In genomic region chr4:143112985-143113384, GRCm38 (mm10) we compare ENCODE assay signal across 8 mouse cellular contexts.
DNase-seq lines count a peak whose midpoint lies in the region; ATAC-seq and TF ChIP-seq lines count a peak whose summit lies in the region.

No protein-coding gene starts in this region.

- 30% methylated on average over 6 of the region's 6 CpGs for WGBS in forebrain, postnatal 0 days
- WGBS in forebrain, embryonic 13.5 days: 37% methylated on average over 6 of the region's 6 CpGs
- 34% methylated on average over 6 of the region's 6 CpGs for WGBS in bone marrow, adult 2 months
- WGBS in embryonic facial prominence, embryonic 11.5 days: 36% methylated on average over 6 of the region's 6 CpGs
- 41% methylated on average over 6 of the region's 6 CpGs for WGBS in kidney, postnatal 0 days

- peak; percentile 52 for DNase-seq in forebrain, postnatal 0 days
- peak; percentile 52 for DNase-seq in CD4-positive helper T cell, adult 2 months (ENCODE audit: low read depth, low spot score)
- peak; percentile 73 for DNase-seq in embryonic facial prominence, embryonic 11.5 days (ENCODE audit: low spot score)
- DNase-seq in kidney, postnatal 0 days (ENCODE audit: low spot score): peak; percentile 73
- DNase-seq in lung, postnatal 4 days: peak; percentile 65 to 82
- peak; percentile 45 to 72 for DNase-seq in spleen, postnatal 10 days (ENCODE audit: low spot score in 2 of 2)

- peak; percentile 73 for TF ChIP-seq CTCF in forebrain, postnatal 0 days (IDR thresholded peaks at IDR 0.05; ENCODE audit: low read depth)
- peak; percentile 71 for TF ChIP-seq CTCF in bone marrow, adult 2 months (IDR thresholded peaks at IDR 0.05; ENCODE audit: control insufficient read depth, insufficient read depth, low read length)
- peak; percentile 83 for TF ChIP-seq CTCF in kidney, postnatal 0 days (IDR thresholded peaks at IDR 0.05; ENCODE audit: low read depth)

- ATAC-seq in forebrain, postnatal 0 days: peak; percentile 61
- ATAC-seq in forebrain, embryonic 13.5 days: no peak
- no peak for ATAC-seq in embryonic facial prominence, embryonic 11.5 days (replicated peaks; ENCODE audit: insufficient number of reproducible peaks, low FRiP score, low TSS enrichment, low read depth)
- no peak for ATAC-seq in kidney, postnatal 0 days (replicated peaks; ENCODE audit: low FRiP score, low read depth)

- H3K4me2 ChIP-seq in forebrain, postnatal 0 days (ENCODE audit: low read depth): no peak overlapping the region
- no peak overlapping the region for H3K4me2 ChIP-seq in forebrain, embryonic 13.5 days
- H3K4me2 ChIP-seq in embryonic facial prominence, embryonic 11.5 days (ENCODE audit: low read depth, low read length): no peak overlapping the region
- H3K4me2 ChIP-seq in kidney, postnatal 0 days (ENCODE audit: low read length): no peak overlapping the region

- no peaks in the 10 kb centered on the region for H3K27me3 ChIP-seq in forebrain, postnatal 0 days (ENCODE audit: insufficient read depth, low read length)
- H3K27me3 ChIP-seq in forebrain, embryonic 13.5 days: no peaks in the 10 kb centered on the region
- H3K27me3 ChIP-seq in embryonic facial prominence, embryonic 11.5 days (ENCODE audit: control insufficient read depth, insufficient read depth, low read length): no peaks in the 10 kb centered on the region
- no peaks in the 10 kb centered on the region for H3K27me3 ChIP-seq in kidney, postnatal 0 days (ENCODE audit: insufficient read depth, low read length)

- peaks cover 22% of the 10 kb centered on the region for H3K36me3 ChIP-seq in forebrain, postnatal 0 days (ENCODE audit: insufficient read depth)
- peaks cover 37% of the 10 kb centered on the region for H3K36me3 ChIP-seq in forebrain, embryonic 13.5 days (ENCODE audit: poor library complexity, severe bottlenecking)
- H3K36me3 ChIP-seq in embryonic facial prominence, embryonic 11.5 days (replicated peaks; ENCODE audit: control insufficient read depth, insufficient read depth, low read depth, low read length): no peaks in the 10 kb centered on the region; the same call in 1 of the 2 replicates
- H3K36me3 ChIP-seq in kidney, postnatal 0 days (ENCODE audit: insufficient read depth, low read length): peaks cover 20% of the 10 kb centered on the region

- no peak for TF ChIP-seq POLR2A in bone marrow, adult 2 months (IDR thresholded peaks at IDR 0.05; ENCODE audit: borderline replicate concordance, control insufficient read depth, low read depth, low read length)

- no peak overlapping the region for H3K27ac ChIP-seq in forebrain, postnatal 0 days (ENCODE audit: low read depth, low read length)
- H3K27ac ChIP-seq in forebrain, embryonic 13.5 days: no peak overlapping the region
- H3K27ac ChIP-seq in bone marrow, adult 2 months (ENCODE audit: control insufficient read depth, insufficient read depth, low read depth, low read length, poor library complexity): peak overlapping the region; percentile 39
- H3K27ac ChIP-seq in embryonic facial prominence, embryonic 11.5 days (replicated peaks; ENCODE audit: low read depth, low read length): no peak overlapping the region
- H3K27ac ChIP-seq in kidney, postnatal 0 days: no peak overlapping the region

- H3K9ac ChIP-seq in forebrain, postnatal 0 days: no peak overlapping the region
- H3K9ac ChIP-seq in forebrain, embryonic 13.5 days: no peak overlapping the region
- no peak overlapping the region for H3K9ac ChIP-seq in embryonic facial prominence, embryonic 11.5 days (replicated peaks; ENCODE audit: low read length)
- H3K9ac ChIP-seq in kidney, postnatal 0 days (ENCODE audit: low read depth, low read length): no peak overlapping the region

- H3K4me3 ChIP-seq in forebrain, postnatal 0 days (ENCODE audit: low read depth, low read length): no peak overlapping the region
- H3K4me3 ChIP-seq in forebrain, embryonic 13.5 days: no peak overlapping the region
- H3K4me3 ChIP-seq in bone marrow, adult 2 months (replicated peaks; ENCODE audit: control insufficient read depth, low read depth, low read length): no peak overlapping the region
- H3K4me3 ChIP-seq in embryonic facial prominence, embryonic 11.5 days (ENCODE audit: low read depth, low read length): no peak overlapping the region
- no peak overlapping the region for H3K4me3 ChIP-seq in kidney, postnatal 0 days (replicated peaks; ENCODE audit: low read depth, low read length)

- no peaks in the 10 kb centered on the region for H3K4me1 ChIP-seq in forebrain, postnatal 0 days (ENCODE audit: insufficient read depth)
- H3K4me1 ChIP-seq in forebrain, embryonic 13.5 days: peaks cover 18% of the 10 kb centered on the region
- peaks cover 11% of the 10 kb centered on the region for H3K4me1 ChIP-seq in bone marrow, adult 2 months (ENCODE audit: control insufficient read depth, insufficient read depth, low read length)
- H3K4me1 ChIP-seq in embryonic facial prominence, embryonic 11.5 days (ENCODE audit: control insufficient read depth, insufficient read depth, low read length): no peaks in the 10 kb centered on the region
- H3K4me1 ChIP-seq in kidney, postnatal 0 days (replicated peaks; ENCODE audit: insufficient read depth, low read length): 0 out of 2 replicates have a peak, but pooled peaks cover 1% of the 10 kb centered on the region

- H3K9me3 ChIP-seq in forebrain, postnatal 0 days (ENCODE audit: low read length): no peaks in the 10 kb centered on the region
- no peaks in the 10 kb centered on the region for H3K9me3 ChIP-seq in forebrain, embryonic 13.5 days (replicated peaks)
- no peaks in the 10 kb centered on the region for H3K9me3 ChIP-seq in embryonic facial prominence, embryonic 11.5 days (replicated peaks; ENCODE audit: control insufficient read depth, low read length)
- no peaks in the 10 kb centered on the region for H3K9me3 ChIP-seq in kidney, postnatal 0 days (replicated peaks; ENCODE audit: low read length)
